Mouse (Mus musculus) midbrain, embryonic 16.5 days (tissue): ENCODE data around the gene Zbed6. TPM values are rescaled to one million over a fixed set of nuclear protein-coding genes. Genes with fewer than 3 reads are reported as not detected.
"Not testable (repeated sequence)": the region's sequence is repeated elsewhere in the genome, so short reads cannot be mapped to it uniquely, and the experiment has no call there.

Experiments
- ATAC-seq: fragments of 200-750 bp; cut with Nextera tagmentation; 2 replicates; pipeline ENCODE4 v1.8.0; 2017; ENCODE audit warnings: moderate TSS enrichment
- H3K27ac ChIP-seq: fragments of 300-500 bp; sonication (generic); 2 replicates; pipeline ENCODE4 v1.5.1; 2014; ENCODE audit warnings: mild to moderate bottlenecking, low read length, mixed read lengths
- H3K27me3 ChIP-seq: fragments of 300-500 bp; sonication (generic); 2 replicates; pipeline ENCODE4 v1.6.1; 2014; ENCODE audit warnings: low read depth, low read length, mixed read lengths; ENCODE audit not compliant: control insufficient read depth, insufficient read depth
- H3K36me3 ChIP-seq: fragments of 300-500 bp; sonication (generic); 2 replicates; pipeline ENCODE4 v1.6.1; 2014; ENCODE audit warnings: mild to moderate bottlenecking, low read length, moderate library complexity, mixed read lengths; ENCODE audit not compliant: control insufficient read depth, insufficient read depth
- H3K4me1 ChIP-seq: fragments of 300-500 bp; sonication (generic); 2 replicates; pipeline ENCODE4 v1.6.1; 2014; ENCODE audit warnings: mild to moderate bottlenecking, low read length, mixed read lengths; ENCODE audit not compliant: control insufficient read depth, insufficient read depth
- H3K4me2 ChIP-seq: fragments of 300-500 bp; sonication (generic); 2 replicates; pipeline ENCODE4 v1.6.1; 2014; ENCODE audit warnings: mild to moderate bottlenecking, low read length, mixed read lengths
- H3K4me3 ChIP-seq: fragments of 300-500 bp; sonication (generic); 2 replicates; pipeline ENCODE4 v1.5.1; 2014; ENCODE audit warnings: low read depth, mild to moderate bottlenecking, low read length, moderate library complexity, mixed read lengths
- H3K9ac ChIP-seq: fragments of 300-500 bp; sonication (generic); 2 replicates; pipeline ENCODE4 v1.6.1; 2014; ENCODE audit warnings: low read depth, low read length, mixed read lengths
- H3K9me3 ChIP-seq: fragments of 300-500 bp; sonication (generic); replicated peaks from 2 replicates; pipeline ENCODE4 v1.6.1; 2014; ENCODE audit warnings: mild to moderate bottlenecking, low read length, mixed read lengths; ENCODE audit not compliant: control insufficient read depth, poor library complexity, severe bottlenecking
- WGBS: fragments of 180-500 bp; shearing (Covaris S2); extraction: QIAGEN DNeasy Blood & Tissue Kit; methylation state at CpG from one replicate; pipeline ENCODE4 v1.1.7; 2014; 5-methylcytosine and 5-hydroxymethylcytosine counted together
- polyA plus RNA-seq: library from polyadenylated mRNA; unstranded; fragments of >200 nt; fragmentation: Nextera tagmentation; extraction: Ambion mirVana; gene quantifications from 2 replicates; pipeline ENCODE4 v1.2.1, GENCODE M21; 2015

Gene Zbed6
- polyA plus RNA-seq, 1 experiment from 2014 or later: not detected

GRCm38 (mm10) chr1:133667721-133668120 lies 7.0 kb upstream of the Zbed6 start:
- no peaks in the 10 kb centered on the region for H3K36me3 ChIP-seq
- H3K9ac ChIP-seq: no peak overlapping the region
- no peaks in the 10 kb centered on the region for H3K9me3 ChIP-seq
- H3K4me3 ChIP-seq: no peak overlapping the region
- no peaks in the 10 kb centered on the region for H3K4me1 ChIP-seq
- no peaks in the 10 kb centered on the region for H3K27me3 ChIP-seq
- no peak overlapping the region for H3K27ac ChIP-seq
- 31% methylated on average over 7 of the region's 7 CpGs for WGBS
- ATAC-seq: no peak
- H3K4me2 ChIP-seq: no peak overlapping the region

- ATAC-seq, H3K36me3 ChIP-seq, H3K27me3 ChIP-seq, H3K27ac ChIP-seq, H3K4me1 ChIP-seq, H3K9ac ChIP-seq, H3K4me3 ChIP-seq, H3K9me3 ChIP-seq, H3K4me2 ChIP-seq: not testable (repeated sequence)
- WGBS: 87% methylated on average over 6 of the region's 8 CpGs
These were observed 5.0 kb upstream of the Zbed6 start for GRCm38 (mm10) chr1:133665713-133666112.

GRCm38 (mm10) chr1:133664203-133664970 lies 3.7 kb upstream of the Zbed6 start:
- Histone ChIP-seq H3K9ac (no peak overlapping the region), H3K4me1 (peaks cover 10% of the 10 kb centered on the region), H3K36me3 (no peaks in the 10 kb centered on the region), H3K27me3 (no peaks in the 10 kb centered on the region), H3K4me3 (no peak overlapping the region), H3K9me3 (no peaks in the 10 kb centered on the region), H3K27ac (no peak overlapping the region), H3K4me2 (no peak overlapping the region)
- 57% methylated on average over 11 of the region's 11 CpGs for WGBS
- ATAC-seq: no peak

GRCm38 (mm10) chr1:133663427-133663826 lies 2.7 kb upstream of the Zbed6 start:
- Histone ChIP-seq H3K27ac (no peak overlapping the region), H3K9me3 (no peaks in the 10 kb centered on the region), H3K4me3 (no peak overlapping the region), H3K4me2 (no peak overlapping the region), H3K36me3 (no peaks in the 10 kb centered on the region), H3K4me1 (peaks cover 18% of the 10 kb centered on the region), H3K9ac (no peak overlapping the region), H3K27me3 (no peaks in the 10 kb centered on the region)
- whole genome bisulfite sequencing: 87% methylated on average over 4 of the region's 4 CpGs
- ATAC-seq: no peak

- H3K27ac ChIP-seq: no peak overlapping the region
- no peaks in the 10 kb centered on the region for H3K27me3 ChIP-seq
- ATAC-seq: no peak
- no peaks in the 10 kb centered on the region for H3K36me3 ChIP-seq
- WGBS: 98% methylated on average over 7 of the region's 7 CpGs
- H3K9ac ChIP-seq: no peak overlapping the region
- no peaks in the 10 kb centered on the region for H3K9me3 ChIP-seq
- H3K4me1 ChIP-seq: peaks cover 21% of the 10 kb centered on the region
- H3K4me2 ChIP-seq: no peak overlapping the region
- H3K4me3 ChIP-seq: no peak overlapping the region
These were observed 2.3 kb upstream of the Zbed6 start for GRCm38 (mm10) chr1:133662941-133663340.

- peak within 1 kb of the TSS; percentile 98 for H3K4me2 ChIP-seq
- no peaks in the 10 kb centered on the region for H3K27me3 ChIP-seq
- no peaks in the 10 kb centered on the region for H3K36me3 ChIP-seq
- peak within 1 kb of the TSS; percentile 83 for H3K27ac ChIP-seq
- H3K4me1 ChIP-seq: peaks cover 32% of the 10 kb centered on the region
- peak within 1 kb of the TSS; percentile 76 for H3K4me3 ChIP-seq
- no peaks in the 10 kb centered on the region for H3K9me3 ChIP-seq
- peak within 1 kb of the TSS; percentile 71 for H3K9ac ChIP-seq
- 2% methylated on average over 26 of the region's 26 CpGs for WGBS
- ATAC-seq: peak; percentile 99
These were observed 683 bp upstream of the Zbed6 start, which contains the start of gene Gm38394 for GRCm38 (mm10) chr1:133661203-133661933. TSS of gene Gm38394 (minus strand) at chr1:133661318.

- no peak for ATAC-seq
These were observed 1.8 kb downstream of the Zbed6 start for GRCm38 (mm10) chr1:133658878-133659277.

GRCm38 (mm10) chr1:133656811-133657210 lies 3.9 kb downstream of the Zbed6 start:
- Histone ChIP-seq H3K9ac (no peak overlapping the region), H3K27me3 (no peaks in the 10 kb centered on the region), H3K4me1 (peaks cover 45% of the 10 kb centered on the region), H3K4me2 (no peak overlapping the region), H3K4me3 (no peak overlapping the region), H3K9me3 (no peaks in the 10 kb centered on the region), H3K36me3 (no peaks in the 10 kb centered on the region), H3K27ac (no peak overlapping the region)
- 71% methylated on average over 5 of the region's 5 CpGs for WGBS
- ATAC-seq: no peak

More at GRCm38 (mm10) chr1:133658878-133659277, 1.8 kb downstream of the Zbed6 start:
- Histone ChIP-seq H3K9ac (no peak overlapping the region), H3K4me1 (peaks cover 38% of the 10 kb centered on the region), H3K36me3 (no peaks in the 10 kb centered on the region), H3K27me3 (no peaks in the 10 kb centered on the region), H3K4me3 (no peak overlapping the region), H3K27ac (no peak overlapping the region), H3K4me2 (no peak overlapping the region), H3K9me3 (no peaks in the 10 kb centered on the region)
- WGBS: 79% methylated on average over 3 of the region's 3 CpGs

- Histone ChIP-seq H3K4me2 (no peak overlapping the region), H3K4me1 (peaks cover 24% of the 10 kb centered on the region), H3K27ac (no peak overlapping the region), H3K27me3 (no peaks in the 10 kb centered on the region), H3K4me3 (no peak overlapping the region), H3K9me3 (no peaks in the 10 kb centered on the region), H3K36me3 (no peaks in the 10 kb centered on the region), H3K9ac (no peak overlapping the region)
- ATAC-seq: no peak
- 96% methylated on average over 1 of the region's 1 CpGs for WGBS
These were observed 7.7 kb downstream of the Zbed6 start for GRCm38 (mm10) chr1:133653033-133653432.
